Mouse (Mus musculus) G1E (cell line): ENCODE data around the gene Rapgef5.

ENCODE experiments used
- CTCF ChIP-seq: IDR thresholded peaks from 2 replicates; pipeline ENCODE4 v1.5.1; 2012; ENCODE audit warnings: low read depth, low read length, inconsistent platforms, mixed read lengths
- GATA1 ChIP-seq: IDR thresholded peaks from 2 replicates; pipeline ENCODE4 v1.6.1; 2012; ENCODE audit warnings: borderline replicate concordance, low read length, inconsistent platforms, mixed read lengths

- TF ChIP-seq GATA1 (no peak), CTCF (no peak)
Measured at GRCm38 (mm10) chr12:117562085-117562484, 45.8 kb downstream of the Rapgef5 start.
